Mouse (Mus musculus) testis, postnatal 14 days (tissue): ENCODE results near the gene Kank2.

Source experiments
- DNase-seq: peaks from one replicate; pipeline ENCODE4 v3.0.0; 2021; ENCODE audit warnings: low spot score

Kank2 gene

DNA sequence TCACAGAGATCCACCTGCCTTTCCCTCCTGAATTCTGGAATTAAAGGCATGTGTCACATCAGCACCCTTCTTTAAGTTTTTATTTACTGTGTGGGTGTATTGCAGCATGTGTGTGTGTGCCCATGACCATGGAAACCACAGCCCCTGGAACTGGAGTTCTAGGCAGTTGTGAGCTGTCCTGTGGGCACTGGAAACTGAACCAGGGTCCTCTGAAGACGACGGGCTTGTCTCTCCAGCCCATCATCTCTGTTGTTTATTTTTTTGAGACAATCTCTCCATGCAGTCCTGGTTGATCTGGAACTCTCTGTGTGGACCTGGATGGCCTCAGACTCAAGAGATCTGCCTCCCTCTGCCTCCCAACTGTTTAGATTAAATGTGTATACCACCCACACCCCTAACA, 81.5 kb downstream of the Kank2 start:
- DNase-seq, result no peak
